Mouse (Mus musculus): Measurements from ENCODE around the gene Cox15. TPM values are rescaled to one million over a fixed set of nuclear protein-coding genes. Genes with fewer than 3 reads are reported as not detected.

Cox15 gene
- polyA plus RNA-seq, 1 experiment from 2014 or later = 10.6 TPM

- Histone ChIP-seq H3K9ac (ENCODE audit: low read length) (no peak within 1 kb of the TSS), H3K27me3 (ENCODE audit: control insufficient read depth, insufficient read depth, low read depth, low read length) (no peaks in the 10 kb centered on the region), H3K27ac (ENCODE audit: low read length) (no peak within 1 kb of the TSS), H3K4me3 (ENCODE audit: low read length) (no peak within 1 kb of the TSS), H3K4me1 (replicated peaks; ENCODE audit: control insufficient read depth, insufficient read depth, low read length) (no peaks in the 10 kb centered on the region), H3K9me3 (ENCODE audit: control insufficient read depth, low read length) (no peaks in the 10 kb centered on the region), H3K4me2 (ENCODE audit: low read depth, low read length) (no peak within 1 kb of the TSS), H3K36me3 (ENCODE audit: control insufficient read depth, insufficient read depth, low read length) (no peaks in the 10 kb centered on the region)
- ATAC-seq (ENCODE audit: low read depth) = no peak
- 74% methylated on average over 3 of the region's 3 CpGs for WGBS
Measured at GRCm38 (mm10) chr19:43781980-43782379, 29.2 kb upstream of the Cox15 start, which contains the start of gene Abcc2. Gene Abcc2 (plus strand): TSS chr19:43782192.

- Histone ChIP-seq H3K4me3 (ENCODE audit: low read length) (no peak overlapping the region), H3K4me2 (ENCODE audit: low read depth, low read length) (no peak overlapping the region), H3K4me1 (replicated peaks; ENCODE audit: control insufficient read depth, insufficient read depth, low read length) (no peaks in the 10 kb centered on the region), H3K9me3 (ENCODE audit: control insufficient read depth, low read length) (no peaks in the 10 kb centered on the region), H3K9ac (ENCODE audit: low read length) (no peak overlapping the region), H3K27ac (ENCODE audit: low read length) (no peak overlapping the region), H3K27me3 (ENCODE audit: control insufficient read depth, insufficient read depth, low read depth, low read length) (no peaks in the 10 kb centered on the region), H3K36me3 (ENCODE audit: control insufficient read depth, insufficient read depth, low read length) (no peaks in the 10 kb centered on the region)
- ATAC-seq (ENCODE audit: low read depth) = no peak
- 68% methylated on average over 5 of the region's 5 CpGs for WGBS
Measured at GRCm38 (mm10) chr19:43780391-43780790, 27.6 kb upstream of the Cox15 start.

- Histone ChIP-seq H3K27me3 (ENCODE audit: control insufficient read depth, insufficient read depth, low read depth, low read length) (no peaks in the 10 kb centered on the region), H3K27ac (ENCODE audit: low read length) (no peak overlapping the region), H3K9me3 (ENCODE audit: control insufficient read depth, low read length) (no peaks in the 10 kb centered on the region), H3K4me1 (replicated peaks; ENCODE audit: control insufficient read depth, insufficient read depth, low read length) (no peaks in the 10 kb centered on the region), H3K4me2 (ENCODE audit: low read depth, low read length) (no peak overlapping the region), H3K4me3 (ENCODE audit: low read length) (no peak overlapping the region), H3K9ac (ENCODE audit: low read length) (no peak overlapping the region), H3K36me3 (ENCODE audit: control insufficient read depth, insufficient read depth, low read length) (no peaks in the 10 kb centered on the region)
- no peak for ATAC-seq (ENCODE audit: low read depth)
- 62% methylated on average over 2 of the region's 2 CpGs for WGBS
Measured at GRCm38 (mm10) chr19:43777308-43777707, 24.5 kb upstream of the Cox15 start.

- Histone ChIP-seq H3K27ac (ENCODE audit: low read length) (no peak overlapping the region), H3K4me1 (replicated peaks; ENCODE audit: control insufficient read depth, insufficient read depth, low read length) (no peaks in the 10 kb centered on the region), H3K9me3 (ENCODE audit: control insufficient read depth, low read length) (no peaks in the 10 kb centered on the region), H3K4me2 (ENCODE audit: low read depth, low read length) (no peak overlapping the region), H3K36me3 (ENCODE audit: control insufficient read depth, insufficient read depth, low read length) (no peaks in the 10 kb centered on the region), H3K4me3 (ENCODE audit: low read length) (no peak overlapping the region), H3K9ac (ENCODE audit: low read length) (no peak overlapping the region), H3K27me3 (ENCODE audit: control insufficient read depth, insufficient read depth, low read depth, low read length) (no peaks in the 10 kb centered on the region)
- no peak for ATAC-seq (ENCODE audit: low read depth)
- 59% methylated on average over 4 of the region's 4 CpGs for whole genome bisulfite sequencing
Measured at GRCm38 (mm10) chr19:43776561-43776960, 23.8 kb upstream of the Cox15 start.

- H3K9ac ChIP-seq (ENCODE audit: low read length) = no peak overlapping the region
- no peak overlapping the region for H3K4me2 ChIP-seq (ENCODE audit: low read depth, low read length)
- H3K27me3 ChIP-seq (ENCODE audit: control insufficient read depth, insufficient read depth, low read depth, low read length) = no peaks in the 10 kb centered on the region
- no peaks in the 10 kb centered on the region for H3K4me1 ChIP-seq (replicated peaks; ENCODE audit: control insufficient read depth, insufficient read depth, low read length)
- H3K4me3 ChIP-seq (ENCODE audit: low read length) = no peak overlapping the region
- H3K27ac ChIP-seq (ENCODE audit: low read length) = no peak overlapping the region
- 44% methylated on average over 10 of the region's 10 CpGs for WGBS
- ATAC-seq (ENCODE audit: low read depth) = no peak
- H3K9me3 ChIP-seq (ENCODE audit: control insufficient read depth, low read length) = no peaks in the 10 kb centered on the region
- H3K36me3 ChIP-seq (ENCODE audit: control insufficient read depth, insufficient read depth, low read length) = no peaks in the 10 kb centered on the region
Measured at GRCm38 (mm10) chr19:43775433-43775832, 22.6 kb upstream of the Cox15 start.

- H3K36me3 ChIP-seq (ENCODE audit: control insufficient read depth, insufficient read depth, low read length) = 0 out of 2 replicates have a peak, but pooled peaks cover 2% of the 10 kb centered on the region
- ATAC-seq (ENCODE audit: low read depth) = no peak
- H3K4me2 ChIP-seq (ENCODE audit: low read depth, low read length) = no peak overlapping the region
- H3K4me3 ChIP-seq (ENCODE audit: low read length) = no peak overlapping the region
- H3K9me3 ChIP-seq (ENCODE audit: control insufficient read depth, low read length) = no peaks in the 10 kb centered on the region
- H3K27ac ChIP-seq (ENCODE audit: low read length) = no peak overlapping the region
- no peaks in the 10 kb centered on the region for H3K27me3 ChIP-seq (ENCODE audit: control insufficient read depth, insufficient read depth, low read depth, low read length)
- no peaks in the 10 kb centered on the region for H3K4me1 ChIP-seq (replicated peaks; ENCODE audit: control insufficient read depth, insufficient read depth, low read length)
- 59% methylated on average over 6 of the region's 6 CpGs for WGBS
- H3K9ac ChIP-seq (ENCODE audit: low read length) = no peak overlapping the region
Measured at GRCm38 (mm10) chr19:43772311-43772710, 19.5 kb upstream of the Cox15 start.

GRCm38 (mm10) chr19:43771499-43771969 lies 18.7 kb upstream of the Cox15 start:
- Histone ChIP-seq H3K36me3 (ENCODE audit: control insufficient read depth, insufficient read depth, low read length) (0 out of 2 replicates have a peak, but pooled peaks cover 2% of the 10 kb centered on the region), H3K27me3 (ENCODE audit: control insufficient read depth, insufficient read depth, low read depth, low read length) (no peaks in the 10 kb centered on the region), H3K4me3 (ENCODE audit: low read length) (no peak overlapping the region), H3K9ac (ENCODE audit: low read length) (no peak overlapping the region), H3K4me1 (replicated peaks; ENCODE audit: control insufficient read depth, insufficient read depth, low read length) (no peaks in the 10 kb centered on the region), H3K27ac (ENCODE audit: low read length) (no peak overlapping the region), H3K4me2 (ENCODE audit: low read depth, low read length) (no peak overlapping the region), H3K9me3 (ENCODE audit: control insufficient read depth, low read length) (no peaks in the 10 kb centered on the region)
- no peak for ATAC-seq (ENCODE audit: low read depth)
- WGBS = 81% methylated on average over 5 of the region's 5 CpGs

- Histone ChIP-seq H3K9ac (ENCODE audit: low read length) (no peak overlapping the region), H3K36me3 (ENCODE audit: control insufficient read depth, insufficient read depth, low read length) (0 out of 2 replicates have a peak, but pooled peaks cover 2% of the 10 kb centered on the region), H3K4me3 (ENCODE audit: low read length) (no peak overlapping the region), H3K27ac (ENCODE audit: low read length) (no peak overlapping the region), H3K4me2 (ENCODE audit: low read depth, low read length) (no peak overlapping the region), H3K4me1 (replicated peaks; ENCODE audit: control insufficient read depth, insufficient read depth, low read length) (no peaks in the 10 kb centered on the region), H3K9me3 (ENCODE audit: control insufficient read depth, low read length) (no peaks in the 10 kb centered on the region), H3K27me3 (ENCODE audit: control insufficient read depth, insufficient read depth, low read depth, low read length) (no peaks in the 10 kb centered on the region)
- WGBS = 64% methylated on average over 4 of the region's 4 CpGs
- no peak for ATAC-seq (ENCODE audit: low read depth)
Measured at GRCm38 (mm10) chr19:43770584-43770983, 17.8 kb upstream of the Cox15 start.

GRCm38 (mm10) chr19:43769366-43769960 lies 16.7 kb upstream of the Cox15 start:
- Histone ChIP-seq H3K9me3 (ENCODE audit: control insufficient read depth, low read length) (no peaks in the 10 kb centered on the region), H3K27me3 (ENCODE audit: control insufficient read depth, insufficient read depth, low read depth, low read length) (no peaks in the 10 kb centered on the region), H3K4me3 (ENCODE audit: low read length) (no peak overlapping the region), H3K4me1 (replicated peaks; ENCODE audit: control insufficient read depth, insufficient read depth, low read length) (no peaks in the 10 kb centered on the region), H3K36me3 (ENCODE audit: control insufficient read depth, insufficient read depth, low read length) (0 out of 2 replicates have a peak, but pooled peaks cover 2% of the 10 kb centered on the region), H3K27ac (ENCODE audit: low read length) (no peak overlapping the region), H3K9ac (ENCODE audit: low read length) (no peak overlapping the region), H3K4me2 (ENCODE audit: low read depth, low read length) (no peak overlapping the region)
- WGBS = 68% methylated on average over 5 of the region's 5 CpGs
- no peak for ATAC-seq (ENCODE audit: low read depth)
